Mouse (Mus musculus): ENCODE measurements around the gene Fgfr2.

- TF ChIP-seq CTCF (conservative IDR thresholded peaks at IDR 0.05; ENCODE audit: low read length): no peak
- TF ChIP-seq NANOG (IDR thresholded peaks at IDR 0.05; ENCODE audit: borderline replicate concordance, low read length): no peak
These were observed 1759.0 kb downstream of the Fgfr2 start for GRCm38 (mm10) chr7:131364131-131364530.

Data from E14TG2a.4 (cell line).